Mouse (Mus musculus) limb, embryonic 11.5 days (tissue): ENCODE results near the gene Ttc29. TPM values are rescaled to one million over a fixed set of nuclear protein-coding genes. Genes with fewer than 3 reads are reported as not detected.
A peak's percentile ranks its signal among the peaks of the same experiment; 100 is the strongest.

Experiments used
- ATAC-seq: fragments of 200-750 bp; cut with Nextera tagmentation; 2 replicates; pipeline ENCODE4 v1.8.0; 2017; ENCODE audit warnings: low read depth; ENCODE audit not compliant: insufficient number of reproducible peaks, low FRiP score, low TSS enrichment
- DNase-seq: peaks from one replicate; pipeline ENCODE4 v3.0.0-alpha.2; 2015; ENCODE audit warnings: low spot score
- H3K27ac ChIP-seq: fragments of 300-500 bp; sonication (generic); replicated peaks from 2 replicates; pipeline ENCODE4 v1.5.1; 2014; ENCODE audit warnings: low read depth, mild to moderate bottlenecking, low read length
- H3K27me3 ChIP-seq: fragments of 300-500 bp; sonication (generic); 2 replicates; pipeline ENCODE4 v1.6.1; 2014; ENCODE audit warnings: mild to moderate bottlenecking, low read length, mixed read lengths; ENCODE audit not compliant: control insufficient read depth, insufficient read depth
- H3K36me3 ChIP-seq: fragments of 300-500 bp; sonication (generic); 2 replicates; pipeline ENCODE4 v1.6.1; 2014; ENCODE audit warnings: mild to moderate bottlenecking, low read length, moderate library complexity, mixed read lengths; ENCODE audit not compliant: control insufficient read depth, insufficient read depth
- H3K4me1 ChIP-seq: fragments of 300-500 bp; sonication (generic); 2 replicates; pipeline ENCODE4 v1.6.1; 2014; ENCODE audit warnings: low read length, mixed read lengths; ENCODE audit not compliant: control insufficient read depth, insufficient read depth
- H3K4me2 ChIP-seq: fragments of 300-500 bp; sonication (generic); 2 replicates; pipeline ENCODE4 v1.6.1; 2014; ENCODE audit warnings: low read depth, mild to moderate bottlenecking, moderate library complexity; ENCODE audit not compliant: severe bottlenecking
- H3K4me3 ChIP-seq: fragments of 300-500 bp; sonication (generic); 2 replicates; pipeline ENCODE4 v1.5.1; 2014; ENCODE audit warnings: low read depth, low read length
- H3K9ac ChIP-seq: fragments of 300-500 bp; sonication (generic); 2 replicates; pipeline ENCODE4 v1.6.1; 2014; ENCODE audit warnings: mild to moderate bottlenecking, low read length
- H3K9me3 ChIP-seq: fragments of 300-500 bp; sonication (generic); 2 replicates; pipeline ENCODE4 v1.6.1; 2016; ENCODE audit warnings: low read length; ENCODE audit not compliant: control insufficient read depth
- WGBS: fragments of 180-500 bp; shearing (Covaris S2); extraction: QIAGEN DNeasy Blood & Tissue Kit; methylation state at CpG from one replicate; pipeline ENCODE4 v1.1.7; 2014; 5-methylcytosine and 5-hydroxymethylcytosine counted together
- polyA plus RNA-seq: library from polyadenylated mRNA; unstranded; fragments of >200 nt; fragmentation: Nextera tagmentation; extraction: Ambion mirVana; gene quantifications from 2 replicates; pipeline ENCODE4 v1.2.1, GENCODE M21; 2014

Ttc29 gene
- polyA plus RNA-seq, 1 experiment from 2014 or later = not detected

GRCm38 (mm10) chr8:78390756-78391155 is 177.7 kb downstream of the Ttc29 start:
- Histone ChIP-seq H3K4me3 (no peak overlapping the region), H3K9ac (no peak overlapping the region), H3K27ac (no peak overlapping the region), H3K4me2 (no peak overlapping the region), H3K4me1 (no peaks in the 10 kb centered on the region), H3K36me3 (no peaks in the 10 kb centered on the region), H3K27me3 (no peaks in the 10 kb centered on the region), H3K9me3 (no peaks in the 10 kb centered on the region)
- DNase-seq (no peak), ATAC-seq (no peak)
- WGBS = 88% methylated on average over 7 of the region's 7 CpGs

- 0 out of 2 replicates have a peak, but pooled peaks cover 2% of the 10 kb centered on the region for H3K4me1 ChIP-seq
- no peak for DNase-seq
- 16% methylated on average over 4 of the region's 4 CpGs for WGBS
- H3K4me3 ChIP-seq = no peak overlapping the region
- no peaks in the 10 kb centered on the region for H3K36me3 ChIP-seq
- ATAC-seq = no peak
- H3K27me3 ChIP-seq = peaks cover 22% of the 10 kb centered on the region
- no peak overlapping the region for H3K9ac ChIP-seq
- no peaks in the 10 kb centered on the region for H3K9me3 ChIP-seq
- peak overlapping the region; percentile 71; the same call in 1 of the 2 replicates for H3K4me2 ChIP-seq
- H3K27ac ChIP-seq = no peak overlapping the region
These were observed 206.2 kb downstream of the Ttc29 start for GRCm38 (mm10) chr8:78419272-78419671.

- Histone ChIP-seq H3K9ac (no peak overlapping the region), H3K9me3 (no peaks in the 10 kb centered on the region), H3K36me3 (no peaks in the 10 kb centered on the region), H3K4me3 (peak overlapping the region; percentile 24), H3K4me2 (peak overlapping the region; percentile 71), H3K27ac (no peak overlapping the region), H3K4me1 (0 out of 2 replicates have a peak, but pooled peaks cover 2% of the 10 kb centered on the region), H3K27me3 (peaks cover 28% of the 10 kb centered on the region)
- DNase-seq = peak; percentile 60
- peak; percentile 65 for ATAC-seq
- 0% methylated on average over 19 of the region's 19 CpGs for WGBS
These were observed 207.0 kb downstream of the Ttc29 start for GRCm38 (mm10) chr8:78420101-78420503.

GRCm38 (mm10) chr8:78423937-78424336 is 210.8 kb downstream of the Ttc29 start:
- H3K27me3 ChIP-seq = peaks cover 62% of the 10 kb centered on the region
- no peak overlapping the region for H3K4me2 ChIP-seq
- DNase-seq (no peak), ATAC-seq (no peak)
- no peak overlapping the region for H3K9ac ChIP-seq
- no peaks in the 10 kb centered on the region for H3K9me3 ChIP-seq
- H3K4me1 ChIP-seq = peaks cover 7% of the 10 kb centered on the region
- no peak overlapping the region for H3K27ac ChIP-seq
- no peaks in the 10 kb centered on the region for H3K36me3 ChIP-seq
- H3K4me3 ChIP-seq = no peak overlapping the region
- 0% methylated on average over 1 of the region's 1 CpGs for WGBS

GRCm38 (mm10) chr8:78426455-78426854 is 213.4 kb downstream of the Ttc29 start:
- no peak overlapping the region for H3K9ac ChIP-seq
- no peaks in the 10 kb centered on the region for H3K9me3 ChIP-seq
- peaks cover 6% of the 10 kb centered on the region for H3K4me1 ChIP-seq
- ATAC-seq (no peak), DNase-seq (peak; percentile 41)
- H3K27ac ChIP-seq = no peak overlapping the region
- H3K27me3 ChIP-seq = peaks cover 71% of the 10 kb centered on the region
- no peak overlapping the region for H3K4me3 ChIP-seq
- H3K4me2 ChIP-seq = no peak overlapping the region
- H3K36me3 ChIP-seq = no peaks in the 10 kb centered on the region
- WGBS = 1% methylated on average over 10 of the region's 10 CpGs

- DNase-seq (no peak), ATAC-seq (no peak)
- peaks cover 69% of the 10 kb centered on the region for H3K27me3 ChIP-seq
- H3K4me3 ChIP-seq = no peak overlapping the region
- H3K36me3 ChIP-seq = no peaks in the 10 kb centered on the region
- no peak overlapping the region for H3K9ac ChIP-seq
- no peak overlapping the region for H3K27ac ChIP-seq
- no peak overlapping the region for H3K4me2 ChIP-seq
- H3K4me1 ChIP-seq = peaks cover 6% of the 10 kb centered on the region
- 2% methylated on average over 32 of the region's 32 CpGs for WGBS
- H3K9me3 ChIP-seq = no peaks in the 10 kb centered on the region
These were observed 214.0 kb downstream of the Ttc29 start for GRCm38 (mm10) chr8:78426875-78427768.

GRCm38 (mm10) chr8:78427769-78428130 is 214.7 kb downstream of the Ttc29 start:
- H3K27ac ChIP-seq = no peak overlapping the region
- under 1% methylated on average over 8 of the region's 8 CpGs for WGBS
- H3K9me3 ChIP-seq = no peaks in the 10 kb centered on the region
- no peaks in the 10 kb centered on the region for H3K36me3 ChIP-seq
- H3K27me3 ChIP-seq = peaks cover 70% of the 10 kb centered on the region
- peaks cover 6% of the 10 kb centered on the region for H3K4me1 ChIP-seq
- ATAC-seq = no peak
- no peak overlapping the region for H3K4me3 ChIP-seq
- no peak overlapping the region for H3K4me2 ChIP-seq
- no peak overlapping the region for H3K9ac ChIP-seq
- DNase-seq = no peak

- Histone ChIP-seq H3K36me3 (no peaks in the 10 kb centered on the region), H3K9me3 (no peaks in the 10 kb centered on the region), H3K4me3 (no peak overlapping the region), H3K27ac (no peak overlapping the region), H3K27me3 (peaks cover 68% of the 10 kb centered on the region), H3K4me2 (no peak overlapping the region), H3K9ac (no peak overlapping the region), H3K4me1 (peaks cover 6% of the 10 kb centered on the region)
- WGBS = 4% methylated on average over 11 of the region's 11 CpGs
- DNase-seq (no peak), ATAC-seq (no peak)
These were observed 215.1 kb downstream of the Ttc29 start for GRCm38 (mm10) chr8:78428148-78428547.
